Mouse (Mus musculus): ENCODE results near the gene Galnt17.
A peak's percentile ranks its signal among the peaks of the same experiment; 100 is the strongest.

The Galnt17 gene

DNA sequence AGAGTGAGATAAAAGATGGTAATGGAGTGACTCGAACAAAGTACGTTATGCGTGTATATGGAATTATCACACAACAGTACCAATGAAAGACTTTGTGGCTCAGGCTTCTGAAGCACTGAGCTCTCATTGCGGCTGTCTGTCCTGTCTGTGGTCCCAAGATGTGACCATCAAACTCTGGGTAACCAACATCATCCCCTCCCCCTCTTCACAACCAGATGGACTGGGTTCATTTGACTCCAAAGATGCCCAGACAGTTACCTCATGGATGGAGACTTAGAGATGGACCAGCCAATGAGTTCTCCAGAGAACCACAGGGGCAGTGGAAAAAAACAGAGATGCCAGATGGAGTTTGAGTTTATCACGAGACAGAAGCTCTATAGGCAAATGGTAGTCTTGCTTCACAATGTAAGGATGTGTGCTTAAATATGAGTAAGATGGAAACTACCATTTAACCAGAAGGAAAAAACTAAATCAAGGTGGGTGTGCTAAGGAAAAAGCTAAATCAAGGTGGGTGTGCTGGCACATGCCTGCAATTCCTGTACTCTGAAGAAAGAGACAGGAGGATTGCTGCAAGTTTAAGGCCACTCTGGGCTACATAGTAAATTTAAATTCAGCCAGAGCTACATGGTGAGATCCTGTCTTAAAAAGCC is 190.8 kb downstream of the Galnt17 start:
- peak; percentile 16 to 24 for DNase-seq

GRCm38 (mm10) chr5:131113850-131114470 is 194.3 kb downstream of the Galnt17 start:
- DNase-seq: no peak

GRCm38 (mm10) chr5:131107188-131107587 is 201.1 kb downstream of the Galnt17 start:
- no peak for DNase-seq

GRCm38 (mm10) chr5:131096824-131097223 is 211.5 kb downstream of the Galnt17 start:
- no peak for DNase-seq

DNA sequence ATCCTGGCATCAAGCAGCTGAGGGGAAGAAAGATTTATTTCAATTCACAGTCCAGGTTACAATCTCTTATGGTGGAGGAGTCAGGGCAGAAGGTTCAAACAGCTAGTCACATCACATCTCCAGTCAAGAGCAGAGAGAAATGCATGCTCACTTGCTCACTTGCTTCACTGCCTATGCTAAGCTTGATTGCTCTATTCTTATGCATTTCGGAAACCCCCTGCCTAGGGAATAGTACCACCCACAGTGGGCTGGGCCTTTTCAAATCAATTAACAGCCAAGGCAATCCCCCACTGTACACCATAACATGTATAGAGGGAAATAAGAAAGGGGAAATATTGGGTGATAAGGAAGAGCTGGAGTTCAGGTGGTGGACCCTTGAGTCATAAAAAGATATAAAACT is 212.7 kb downstream of the Galnt17 start:
- no peak for DNase-seq

- no peak for DNase-seq
Measured at GRCm38 (mm10) chr5:131094771-131095170, 213.5 kb downstream of the Galnt17 start.

- DNase-seq: no peak
Measured at GRCm38 (mm10) chr5:131094138-131094537, 214.2 kb downstream of the Galnt17 start.

DNA sequence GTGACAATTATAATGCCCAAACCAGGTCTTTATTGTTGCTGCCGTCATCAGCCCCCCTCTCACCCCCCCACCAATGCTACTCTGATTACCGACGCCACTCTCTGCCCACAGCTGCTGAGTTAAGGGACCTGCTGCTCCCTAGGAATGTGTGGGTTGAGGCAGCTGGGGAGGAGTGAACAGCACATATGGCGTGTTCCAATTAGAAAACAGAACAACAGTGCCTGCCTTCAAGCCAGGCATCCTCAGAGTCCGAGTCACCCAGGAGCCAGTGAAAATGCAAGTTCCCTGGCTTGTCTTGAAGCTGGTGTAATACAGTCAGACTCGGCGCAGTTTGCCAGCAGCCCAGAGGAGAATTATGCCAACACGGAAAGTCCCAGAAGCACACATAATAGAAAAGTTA is 218.4 kb downstream of the Galnt17 start:
- no peak for DNase-seq

- no peak for DNase-seq
Measured at GRCm38 (mm10) chr5:131088866-131089265, 219.4 kb downstream of the Galnt17 start.

GRCm38 (mm10) chr5:131083072-131083657 is 225.1 kb downstream of the Galnt17 start:
- peak; percentile 79 to 86 for DNase-seq

- DNase-seq: no peak
Measured at GRCm38 (mm10) chr5:131077682-131078081, 230.6 kb downstream of the Galnt17 start.

DNA sequence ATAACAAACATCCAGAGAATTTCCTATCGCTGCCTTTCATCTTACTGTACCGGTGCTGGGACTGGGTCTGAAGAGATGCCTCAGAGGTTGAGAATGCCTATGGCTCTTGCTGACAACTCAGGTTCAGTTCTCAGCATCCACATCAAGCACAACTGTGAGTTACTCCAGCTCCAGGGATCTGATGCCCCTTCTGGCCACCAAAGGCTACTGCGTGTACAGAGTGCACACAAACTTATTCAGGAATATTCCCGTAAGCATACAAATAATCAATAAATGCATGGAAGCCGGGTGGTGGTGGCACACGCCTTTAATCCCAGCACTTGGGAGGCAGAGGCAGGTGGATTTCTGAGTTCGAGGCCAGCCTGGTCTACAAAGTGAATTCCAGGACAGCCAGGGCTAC is 232.5 kb downstream of the Galnt17 start:
- no peak for DNase-seq

DNA sequence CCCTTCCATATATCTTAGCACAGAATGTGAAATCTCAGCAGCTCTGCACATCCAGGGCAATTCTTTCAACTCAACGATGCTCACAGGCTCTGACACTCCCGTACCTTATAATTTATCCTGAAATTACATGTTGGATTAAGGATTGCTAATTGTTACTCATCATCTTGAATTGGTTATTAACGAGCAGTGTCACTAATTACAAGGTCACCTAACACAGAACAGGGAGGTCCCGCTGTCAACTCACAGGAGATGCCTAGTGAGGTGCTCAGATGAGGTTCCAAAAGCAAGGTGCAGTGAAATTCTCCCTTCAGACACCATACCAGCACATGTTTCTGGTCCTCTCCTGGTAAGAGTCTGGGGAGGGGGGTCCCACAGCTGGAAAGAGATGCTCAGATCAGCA is 234.0 kb downstream of the Galnt17 start:
- no peak for DNase-seq

DNA sequence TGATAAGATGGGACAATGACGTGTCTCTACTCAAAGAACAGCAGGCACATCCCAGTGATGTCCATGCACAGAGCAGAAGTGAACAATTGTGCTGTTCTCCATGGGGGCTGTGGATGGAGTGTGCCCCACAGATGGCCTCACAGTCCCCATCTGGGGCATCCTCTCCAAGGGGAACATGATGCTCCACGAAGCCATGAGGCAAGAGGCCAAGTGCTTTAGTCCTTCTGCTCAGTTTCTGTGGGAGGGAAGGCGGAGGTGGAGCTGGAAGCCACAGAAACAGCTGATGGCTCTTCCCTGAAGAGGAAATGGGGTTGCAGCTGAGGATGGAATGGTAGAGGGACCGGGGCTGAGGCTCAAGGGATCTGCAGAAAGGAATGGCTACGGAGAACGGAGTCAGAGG is 243.1 kb downstream of the Galnt17 start:
- peak; percentile 77 to 82 for DNase-seq

DNA sequence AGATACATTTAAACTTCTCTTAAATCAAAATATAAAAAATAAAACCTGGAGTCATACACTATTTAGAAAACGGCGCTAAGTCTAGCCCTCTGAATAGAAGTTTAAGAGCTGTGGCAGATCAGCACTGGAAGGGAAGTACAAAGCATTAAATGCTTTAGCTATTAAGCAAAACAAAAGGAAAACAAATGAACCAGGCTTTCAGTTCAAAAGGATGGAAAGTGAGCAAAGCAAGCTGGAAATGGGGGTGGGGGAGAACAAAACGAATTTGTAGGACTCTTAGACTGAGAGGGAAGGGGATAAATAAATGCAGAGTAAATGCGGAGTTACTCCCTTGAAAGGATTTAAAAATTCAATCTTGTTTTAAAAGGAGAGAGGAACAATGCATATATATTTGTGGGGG is 259.8 kb downstream of the Galnt17 start:
- no peak for DNase-seq

- no peak for DNase-seq
Measured at GRCm38 (mm10) chr5:131043130-131043529, 265.2 kb downstream of the Galnt17 start.

DNA sequence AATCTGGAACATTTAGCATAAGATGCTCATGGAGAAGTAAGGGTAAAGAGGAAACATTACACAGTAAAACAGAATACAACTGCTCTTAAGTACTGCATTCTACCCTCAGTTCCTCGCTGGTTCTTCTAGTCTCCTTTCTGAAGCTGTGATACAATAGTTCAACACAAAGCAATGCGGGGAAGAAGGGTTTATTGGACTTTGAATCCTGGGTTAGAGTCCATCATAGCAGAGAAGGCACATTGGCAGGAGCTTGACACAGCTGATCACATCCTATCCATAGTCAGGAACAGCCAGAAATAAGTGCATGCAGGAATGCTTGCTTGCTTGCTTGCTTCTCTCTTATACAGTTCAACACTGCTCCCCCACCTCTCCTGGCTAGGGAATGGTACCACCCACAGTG is 267.9 kb downstream of the Galnt17 start:
- no peak for DNase-seq

DNA sequence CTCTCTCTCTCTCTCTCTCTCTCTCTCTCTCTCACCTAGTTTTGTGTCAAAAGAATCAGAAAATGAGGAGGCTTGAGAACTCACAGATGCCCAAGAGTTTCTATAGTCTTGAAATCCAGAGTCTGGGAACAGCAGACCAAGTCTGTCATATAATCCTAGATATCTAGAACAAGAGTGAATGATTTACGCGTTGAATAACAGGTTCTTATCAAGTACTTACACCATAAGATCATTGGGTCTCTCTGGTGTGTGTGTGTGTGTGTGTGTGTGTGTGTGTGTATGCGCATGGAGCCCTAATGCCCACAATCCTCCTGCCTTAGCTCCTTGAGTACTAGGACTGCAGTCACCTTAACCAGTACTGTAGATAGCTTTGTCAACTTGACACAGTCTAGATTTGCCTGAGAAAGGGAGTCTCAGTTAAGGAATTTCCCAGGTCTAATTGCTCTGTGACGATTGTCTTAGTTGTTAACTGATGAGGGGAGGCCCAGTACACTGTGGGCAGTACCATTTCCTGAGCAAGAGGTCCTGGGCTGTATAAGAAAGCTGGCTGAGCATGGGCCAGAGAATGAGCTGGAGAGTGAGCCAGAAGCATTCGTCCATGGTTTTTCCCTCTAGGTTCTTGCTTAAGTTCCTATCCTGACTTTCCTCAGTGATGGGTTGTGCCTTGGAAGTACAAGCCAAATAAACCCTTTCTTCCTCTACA is 268.5 kb downstream of the Galnt17 start:
- DNase-seq: no peak

GRCm38 (mm10) chr5:131024506-131024905 is 283.8 kb downstream of the Galnt17 start:
- no peak for DNase-seq

- DNase-seq: no peak
Measured at GRCm38 (mm10) chr5:131022396-131022993, 285.8 kb downstream of the Galnt17 start.

DNA sequence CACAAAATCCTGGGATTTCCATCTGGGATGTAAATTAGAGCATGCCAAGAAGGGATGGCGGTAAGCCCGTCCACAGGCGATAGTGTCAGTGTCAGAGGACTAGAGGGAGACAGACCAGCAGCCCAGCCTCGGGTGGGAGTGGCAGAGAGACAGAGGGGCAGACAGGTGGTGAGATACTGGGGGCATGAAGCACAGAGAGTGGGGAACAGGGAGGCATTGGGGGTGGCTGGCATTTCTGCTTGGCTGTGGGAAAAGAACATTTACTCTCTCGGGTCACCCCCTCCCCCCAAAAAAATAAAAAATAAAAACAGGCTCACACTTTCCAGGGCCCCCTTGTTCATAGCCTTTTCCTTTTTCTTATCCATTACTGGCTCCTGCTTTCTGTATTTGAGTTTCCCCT is 287.4 kb downstream of the Galnt17 start:
- peak; percentile 20 to 36 for DNase-seq

- DNase-seq: peak in 1 of 2 experiments; percentile 20
Measured at GRCm38 (mm10) chr5:131019346-131019965, 288.8 kb downstream of the Galnt17 start.

- DNase-seq: no peak
Measured at GRCm38 (mm10) chr5:131016066-131016465, 292.2 kb downstream of the Galnt17 start.
